Mouse (Mus musculus): ENCODE measurements around the gene Nop56.

Gene Nop56

GRCm38 (mm10) chr2:130295331-130296133 lies 21.3 kb downstream of the Nop56 start:
- DNase-seq, result peak; percentile 65

GRCm38 (mm10) chr2:130296134-130296745 lies 22.0 kb downstream of the Nop56 start:
- DNase-seq, result peak; percentile 26

GRCm38 (mm10) chr2:130297580-130297979 lies 23.4 kb downstream of the Nop56 start:
- no peak for DNase-seq

GRCm38 (mm10) chr2:130303014-130303413 lies 28.8 kb downstream of the Nop56 start:
- DNase-seq, result no peak

DNA sequence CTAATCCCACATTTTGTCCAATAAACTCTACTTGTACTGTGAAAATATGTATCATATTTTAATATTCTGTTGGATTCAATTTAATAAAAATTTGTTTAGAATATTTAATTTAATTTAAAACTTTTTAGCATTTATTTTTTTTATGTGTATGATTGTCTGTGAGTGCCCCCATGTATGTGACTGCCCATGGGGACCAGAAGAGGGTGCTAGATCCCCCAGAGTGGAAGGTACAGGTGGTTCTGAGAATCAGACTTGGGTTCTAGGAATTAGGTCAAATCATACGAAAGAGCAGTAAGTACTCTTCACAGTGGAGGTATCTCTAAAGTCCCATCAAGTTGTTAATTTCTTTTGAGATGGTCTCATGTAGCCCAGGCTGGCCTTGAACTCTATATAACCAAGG lies 52.8 kb downstream of the Nop56 start:
- DNase-seq, result no peak
